Mouse (Mus musculus): Measurements from ENCODE around the gene Wdr74. TPM values are rescaled to one million over a fixed set of nuclear protein-coding genes. Genes with fewer than 3 reads are reported as not detected.

Wdr74 gene
- total and polyA plus RNA-seq, 3 experiments = 37.8 to 124 (median 75.0) TPM

GRCm38 (mm10) chr19:8786008-8786781 is 50.6 kb downstream of the Wdr74 start, which contains the start of gene Taf6l:
Gene Taf6l (minus strand): TSS chr19:8786417.
- no peaks in the 10 kb centered on the region for H3K9me3 ChIP-seq (replicated peaks)
- peaks cover 49% of the 10 kb centered on the region for H3K36me3 ChIP-seq (replicated peaks)
- H3K4me1 ChIP-seq (ENCODE audit: insufficient read depth, low read depth, low read length) = peaks cover 42% of the 10 kb centered on the region
- ATAC-seq (ENCODE audit: extremely low read depth, insufficient number of reproducible peaks, low FRiP score, poor library complexity, severe bottlenecking) (peak; percentile 94), DNase-seq (ENCODE audit: low spot score) (peak; percentile 92)
- no peak for TF ChIP-seq CTCF (IDR thresholded peaks at IDR 0.05; ENCODE audit: low read depth, low read length)
- H3K4me3 ChIP-seq (ENCODE audit: low read depth, low read length) = peak within 1 kb of the TSS; percentile 84
- no peaks in the 10 kb centered on the region for H3K27me3 ChIP-seq (ENCODE audit: insufficient read depth, low read length)

- Histone ChIP-seq H3K4me1 (ENCODE audit: insufficient read depth, low read depth, low read length) (peaks cover 34% of the 10 kb centered on the region), H3K4me3 (ENCODE audit: low read depth, low read length) (no peak overlapping the region), H3K36me3 (replicated peaks) (peaks cover 45% of the 10 kb centered on the region), H3K9me3 (replicated peaks) (peaks cover 5% of the 10 kb centered on the region), H3K27me3 (ENCODE audit: insufficient read depth, low read length) (no peaks in the 10 kb centered on the region)
- no peak for ATAC-seq (ENCODE audit: extremely low read depth, insufficient number of reproducible peaks, low FRiP score, poor library complexity, severe bottlenecking)
- no peak for TF ChIP-seq TAL1 (conservative IDR thresholded peaks at IDR 0.05; ENCODE audit: low read depth, low read length)
- TF ChIP-seq GATA1 (IDR thresholded peaks at IDR 0.05; ENCODE audit: borderline replicate concordance, low read length) = no peak
- TF ChIP-seq POLR2AphosphoS5 (IDR thresholded peaks at IDR 0.05; ENCODE audit: insufficient replicate concordance, low read depth, low read length) = no peak
- TF ChIP-seq CTCF (IDR thresholded peaks at IDR 0.05; ENCODE audit: low read depth, low read length) = no peak
- TF ChIP-seq GATA2 (IDR thresholded peaks at IDR 0.05; ENCODE audit: borderline replicate concordance, low read depth, low read length) = no peak
- DNase-seq (ENCODE audit: low spot score) = no peak
Observed at GRCm38 (mm10) chr19:8788521-8788920, 52.9 kb downstream of the Wdr74 start.

GRCm38 (mm10) chr19:8789171-8789570 is 53.5 kb downstream of the Wdr74 start:
- H3K9me3 ChIP-seq (replicated peaks) = peaks cover 8% of the 10 kb centered on the region
- no peak for ATAC-seq (ENCODE audit: extremely low read depth, insufficient number of reproducible peaks, low FRiP score, poor library complexity, severe bottlenecking)
- TF ChIP-seq TAL1 (conservative IDR thresholded peaks at IDR 0.05; ENCODE audit: low read depth, low read length) (no peak), GATA1 (IDR thresholded peaks at IDR 0.05; ENCODE audit: borderline replicate concordance, low read length) (no peak), POLR2AphosphoS5 (IDR thresholded peaks at IDR 0.05; ENCODE audit: insufficient replicate concordance, low read depth, low read length) (no peak), CTCF (IDR thresholded peaks at IDR 0.05; ENCODE audit: low read depth, low read length) (no peak), GATA2 (IDR thresholded peaks at IDR 0.05; ENCODE audit: borderline replicate concordance, low read depth, low read length) (no peak)
- no peaks in the 10 kb centered on the region for H3K27me3 ChIP-seq (ENCODE audit: insufficient read depth, low read length)
- H3K4me3 ChIP-seq (ENCODE audit: low read depth, low read length) = no peak overlapping the region
- DNase-seq (ENCODE audit: low spot score) = no peak
- peaks cover 28% of the 10 kb centered on the region for H3K4me1 ChIP-seq (ENCODE audit: insufficient read depth, low read depth, low read length)
- peaks cover 45% of the 10 kb centered on the region for H3K36me3 ChIP-seq (replicated peaks)

- H3K4me3 ChIP-seq (ENCODE audit: low read depth, low read length) = no peak overlapping the region
- peaks cover 18% of the 10 kb centered on the region for H3K4me1 ChIP-seq (ENCODE audit: insufficient read depth, low read depth, low read length)
- peaks cover 47% of the 10 kb centered on the region for H3K36me3 ChIP-seq (replicated peaks)
- H3K9me3 ChIP-seq (replicated peaks) = peaks cover 8% of the 10 kb centered on the region
- H3K27me3 ChIP-seq (ENCODE audit: insufficient read depth, low read length) = no peaks in the 10 kb centered on the region
- no peak for ATAC-seq (ENCODE audit: extremely low read depth, insufficient number of reproducible peaks, low FRiP score, poor library complexity, severe bottlenecking)
- TF ChIP-seq GATA2 (IDR thresholded peaks at IDR 0.05; ENCODE audit: borderline replicate concordance, low read depth, low read length) (no peak), POLR2AphosphoS5 (IDR thresholded peaks at IDR 0.05; ENCODE audit: insufficient replicate concordance, low read depth, low read length) (no peak), CTCF (IDR thresholded peaks at IDR 0.05; ENCODE audit: low read depth, low read length) (no peak), TAL1 (conservative IDR thresholded peaks at IDR 0.05; ENCODE audit: low read depth, low read length) (no peak), GATA1 (IDR thresholded peaks at IDR 0.05; ENCODE audit: borderline replicate concordance, low read length) (no peak)
- DNase-seq (ENCODE audit: low spot score) = no peak
Observed at GRCm38 (mm10) chr19:8790171-8790570, 54.5 kb downstream of the Wdr74 start.

Other genes starting within 250 kb of the Wdr74 start
Only the 20 nearest of the 32 such genes appear.
- gene Slc22a8, start 144.6 kb upstream of the Wdr74 start, total RNA-seq (2014; fragmentation: Nextera tagmentation) = not detected in 2 replicates
- 0.06 and 0.16 TPM in 2 replicates for gene Slc22a8, start 144.6 kb upstream of the Wdr74 start, total RNA-seq (2017)
- not detected in 2 replicates for gene Slc22a8, start 144.6 kb upstream of the Wdr74 start, polyA plus RNA-seq (2012)
- not detected in 2 replicates for gene Slc22a6, start 117.8 kb upstream of the Wdr74 start, total RNA-seq (2014; fragmentation: Nextera tagmentation)
- gene Slc22a6, start 117.8 kb upstream of the Wdr74 start, total RNA-seq (2017) = 0.05 and 0.06 TPM in 2 replicates
- gene Slc22a6, start 117.8 kb upstream of the Wdr74 start, polyA plus RNA-seq (2012) = not detected in 2 replicates
- not detected in 2 replicates for gene Chrm1, start 72.0 kb upstream of the Wdr74 start, total RNA-seq (2014; fragmentation: Nextera tagmentation)
- 0.06 and 0.11 TPM in 2 replicates for gene Chrm1, start 72.0 kb upstream of the Wdr74 start, total RNA-seq (2017)
- 0.01 and 0.02 TPM in 2 replicates for gene Chrm1, start 72.0 kb upstream of the Wdr74 start, polyA plus RNA-seq (2012)
- gene Slc3a2, start 12.5 kb upstream of the Wdr74 start, total RNA-seq (2014; fragmentation: Nextera tagmentation) = 288 and 317 TPM in 2 replicates
- gene Slc3a2, start 12.5 kb upstream of the Wdr74 start, total RNA-seq (2017) = 217 and 282 TPM in 2 replicates
- gene Slc3a2, start 12.5 kb upstream of the Wdr74 start, polyA plus RNA-seq (2012) = 232 and 240 TPM in 2 replicates
- 2.5 and 5.3 TPM in 2 replicates for gene 1700092M07Rik, start 4.9 kb downstream of the Wdr74 start, total RNA-seq (2014; fragmentation: Nextera tagmentation)
- 3.3 and 4.5 TPM in 2 replicates for gene 1700092M07Rik, start 4.9 kb downstream of the Wdr74 start, total RNA-seq (2017)
- gene 1700092M07Rik, start 4.9 kb downstream of the Wdr74 start, polyA plus RNA-seq (2012) = 0.81 and 0.99 TPM in 2 replicates
- gene Stx5a, start 5.6 kb downstream of the Wdr74 start, total RNA-seq (2014; fragmentation: Nextera tagmentation) = 61.1 and 84.0 TPM in 2 replicates
- gene Stx5a, start 5.6 kb downstream of the Wdr74 start, total RNA-seq (2017) = 62.8 and 73.2 TPM in 2 replicates
- 12.9 and 13.2 TPM in 2 replicates for gene Stx5a, start 5.6 kb downstream of the Wdr74 start, polyA plus RNA-seq (2012)
- gene Nxf1, start 21.2 kb downstream of the Wdr74 start, total RNA-seq (2014; fragmentation: Nextera tagmentation) = 445 and 456 TPM in 2 replicates
- gene Nxf1, start 21.2 kb downstream of the Wdr74 start, total RNA-seq (2017) = 175 and 184 TPM in 2 replicates
- 35.9 and 39.7 TPM in 2 replicates for gene Nxf1, start 21.2 kb downstream of the Wdr74 start, polyA plus RNA-seq (2012)
- 8.2 and 16.3 TPM in 2 replicates for gene Tmem223, start 35.2 kb downstream of the Wdr74 start, total RNA-seq (2014; fragmentation: Nextera tagmentation)
- gene Tmem223, start 35.2 kb downstream of the Wdr74 start, total RNA-seq (2017) = 3.2 and 4.0 TPM in 2 replicates
- 6.1 and 8.7 TPM in 2 replicates for gene Tmem223, start 35.2 kb downstream of the Wdr74 start, polyA plus RNA-seq (2012)
- gene Tmem179b, start 38.6 kb downstream of the Wdr74 start, total RNA-seq (2014; fragmentation: Nextera tagmentation) = 138 and 153 TPM in 2 replicates
- 96.6 and 102 TPM in 2 replicates for gene Tmem179b, start 38.6 kb downstream of the Wdr74 start, total RNA-seq (2017)
- 90.2 and 102 TPM in 2 replicates for gene Tmem179b, start 38.6 kb downstream of the Wdr74 start, polyA plus RNA-seq (2012)
- 14.4 and 17.5 TPM in 2 replicates for gene Taf6l, start 50.6 kb downstream of the Wdr74 start, total RNA-seq (2014; fragmentation: Nextera tagmentation)
- 17.0 and 21.0 TPM in 2 replicates for gene Taf6l, start 50.6 kb downstream of the Wdr74 start, total RNA-seq (2017)
- gene Taf6l, start 50.6 kb downstream of the Wdr74 start, polyA plus RNA-seq (2012) = 33.4 and 34.4 TPM in 2 replicates
- 112 and 137 TPM in 2 replicates for gene Polr2g, start 62.8 kb downstream of the Wdr74 start, total RNA-seq (2014; fragmentation: Nextera tagmentation)
- 104 and 122 TPM in 2 replicates for gene Polr2g, start 62.8 kb downstream of the Wdr74 start, total RNA-seq (2017)
- 6.8 and 9.8 TPM in 2 replicates for gene Polr2g, start 62.8 kb downstream of the Wdr74 start, polyA plus RNA-seq (2012)
- gene Zbtb3, start 66.7 kb downstream of the Wdr74 start, total RNA-seq (2014; fragmentation: Nextera tagmentation) = 0.73 and 1.7 TPM in 2 replicates
- 2.7 and 3.2 TPM in 2 replicates for gene Zbtb3, start 66.7 kb downstream of the Wdr74 start, total RNA-seq (2017)
- gene Zbtb3, start 66.7 kb downstream of the Wdr74 start, polyA plus RNA-seq (2012) = 1.7 and 1.8 TPM in 2 replicates
- gene Ttc9c, start 83.5 kb downstream of the Wdr74 start, total RNA-seq (2014; fragmentation: Nextera tagmentation) = 61.6 and 73.9 TPM in 2 replicates
- gene Ttc9c, start 83.5 kb downstream of the Wdr74 start, total RNA-seq (2017) = 74.7 and 76.1 TPM in 2 replicates
- gene Ttc9c, start 83.5 kb downstream of the Wdr74 start, polyA plus RNA-seq (2012) = 4.7 and 6.9 TPM in 2 replicates
- gene Hnrnpul2, start 84.2 kb downstream of the Wdr74 start, total RNA-seq (2014; fragmentation: Nextera tagmentation) = 75.0 and 82.1 TPM in 2 replicates
- 33.7 and 45.9 TPM in 2 replicates for gene Hnrnpul2, start 84.2 kb downstream of the Wdr74 start, total RNA-seq (2017)
- 114 and 136 TPM in 2 replicates for gene Hnrnpul2, start 84.2 kb downstream of the Wdr74 start, polyA plus RNA-seq (2012)
- gene AC129217.1, start 93.9 kb downstream of the Wdr74 start, total RNA-seq (2014; fragmentation: Nextera tagmentation) = not detected in 2 replicates
- gene AC129217.1, start 93.9 kb downstream of the Wdr74 start, total RNA-seq (2017) = 3.4 and 3.7 TPM in 2 replicates
- 102 and 115 TPM in 2 replicates for gene AC129217.1, start 93.9 kb downstream of the Wdr74 start, polyA plus RNA-seq (2012)
- gene Bscl2, start 101.6 kb downstream of the Wdr74 start, total RNA-seq (2014; fragmentation: Nextera tagmentation) = 17.0 and 20.5 TPM in 2 replicates
- gene Bscl2, start 101.6 kb downstream of the Wdr74 start, total RNA-seq (2017) = 5.5 and 6.6 TPM in 2 replicates
- gene Bscl2, start 101.6 kb downstream of the Wdr74 start, polyA plus RNA-seq (2012) = 6.5 and 9.0 TPM in 2 replicates
- not detected in 2 replicates for gene Gng3, start 103.4 kb downstream of the Wdr74 start, total RNA-seq (2014; fragmentation: Nextera tagmentation)
- 0.11 TPM in 1 of 2 replicates, not detected in the other for gene Gng3, start 103.4 kb downstream of the Wdr74 start, total RNA-seq (2017)
- gene Gng3, start 103.4 kb downstream of the Wdr74 start, polyA plus RNA-seq (2012) = not detected in 2 replicates
- not detected in 2 replicates for gene Lrrn4cl, start 114.9 kb downstream of the Wdr74 start, total RNA-seq (2014; fragmentation: Nextera tagmentation)
- 0.06 and 0.16 TPM in 2 replicates for gene Lrrn4cl, start 114.9 kb downstream of the Wdr74 start, total RNA-seq (2017)
- not detected in 2 replicates for gene Lrrn4cl, start 114.9 kb downstream of the Wdr74 start, polyA plus RNA-seq (2012)
- 101 and 102 TPM in 2 replicates for gene Ubxn1, start 135.7 kb downstream of the Wdr74 start, total RNA-seq (2014; fragmentation: Nextera tagmentation)
- gene Ubxn1, start 135.7 kb downstream of the Wdr74 start, total RNA-seq (2017) = 184 and 203 TPM in 2 replicates
- 233 and 309 TPM in 2 replicates for gene Ubxn1, start 135.7 kb downstream of the Wdr74 start, polyA plus RNA-seq (2012)
- 22.3 and 24.8 TPM in 2 replicates for gene Uqcc3, start 145.1 kb downstream of the Wdr74 start, total RNA-seq (2014; fragmentation: Nextera tagmentation)
- gene Uqcc3, start 145.1 kb downstream of the Wdr74 start, total RNA-seq (2017) = 107 and 112 TPM in 2 replicates
- gene Uqcc3, start 145.1 kb downstream of the Wdr74 start, polyA plus RNA-seq (2012) = 39.6 and 41.1 TPM in 2 replicates

Measured in G1E (cell line).